Mouse (Mus musculus) left cerebral cortex, adult 9 months (tissue): ENCODE results near the gene Uox.

Experiments
- DNase-seq, 2 experiments: peaks; one replicate each; pipeline ENCODE4 v3.0.0; 2022; ENCODE audit warnings: low spot score in 2 of 2

Uox gene

DNA sequence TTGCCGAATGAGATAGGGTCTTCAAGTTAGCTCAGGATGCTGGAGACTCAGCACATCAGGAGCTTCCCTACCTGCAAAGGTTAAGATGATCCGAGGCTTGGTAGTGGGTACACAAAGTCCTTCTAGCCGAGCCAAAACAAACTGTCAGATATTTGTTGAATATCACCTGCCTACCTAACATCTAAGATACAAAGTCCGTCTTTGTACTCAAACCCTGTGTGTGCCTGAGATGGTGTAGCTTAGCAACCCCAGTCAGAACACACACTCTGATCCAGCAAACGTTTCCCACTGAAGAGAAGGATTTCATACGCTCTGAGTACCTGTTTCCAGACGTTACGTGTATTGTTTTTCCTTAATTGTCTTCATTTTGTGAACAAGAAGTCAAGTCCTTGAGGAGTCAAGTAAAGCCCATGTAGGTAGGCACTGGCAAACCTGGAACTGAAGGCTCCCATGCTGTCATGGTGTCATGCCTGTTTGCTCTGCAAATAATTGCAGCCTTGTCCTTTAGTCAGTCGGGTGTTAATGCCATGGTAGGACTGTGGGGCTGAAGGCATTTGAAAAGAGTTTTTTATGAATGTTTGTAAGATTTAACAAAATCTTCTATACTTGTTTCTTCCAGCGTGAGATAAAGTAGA is at the start of gene Uox:
TSS of gene Uox (plus strand) at position 279 of the 635 bp plus-strand sequence.
- DNase-seq = no peak

- peak; percentile 87 to 94 for DNase-seq
These were observed 49.2 kb upstream of the Uox start, which contains the start of gene Rpf1 for GRCm38 (mm10) chr3:146520798-146521651. Gene Rpf1, minus strand, starts transcription at chr3:146521429.

GRCm38 (mm10) chr3:146521652-146522020 is 48.6 kb upstream of the Uox start:
- DNase-seq = no peak

DNA sequence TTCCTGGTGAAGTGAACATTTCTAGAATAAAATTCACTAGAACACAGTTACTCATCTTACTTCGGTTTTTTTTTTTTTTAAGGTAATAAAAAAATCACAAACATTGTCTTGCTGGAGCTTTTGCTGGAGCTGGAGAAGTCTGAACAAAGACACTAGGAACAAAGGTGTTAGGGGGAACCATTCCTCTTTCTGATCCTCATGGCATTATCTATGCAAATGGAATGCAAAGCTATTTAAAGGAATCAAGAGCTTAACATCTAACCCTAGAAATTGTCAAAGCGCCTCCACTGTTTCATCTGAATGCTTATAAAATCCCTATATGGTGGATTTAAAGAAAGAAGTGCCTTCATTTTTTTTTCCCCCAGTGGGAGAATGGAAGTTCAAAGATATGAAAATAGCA is 41.9 kb upstream of the Uox start:
- DNase-seq = no peak

GRCm38 (mm10) chr3:146534986-146535385 is 35.2 kb upstream of the Uox start:
- DNase-seq = no peak

- DNase-seq = no peak
These were observed 29.5 kb upstream of the Uox start for GRCm38 (mm10) chr3:146540521-146541273.

DNA sequence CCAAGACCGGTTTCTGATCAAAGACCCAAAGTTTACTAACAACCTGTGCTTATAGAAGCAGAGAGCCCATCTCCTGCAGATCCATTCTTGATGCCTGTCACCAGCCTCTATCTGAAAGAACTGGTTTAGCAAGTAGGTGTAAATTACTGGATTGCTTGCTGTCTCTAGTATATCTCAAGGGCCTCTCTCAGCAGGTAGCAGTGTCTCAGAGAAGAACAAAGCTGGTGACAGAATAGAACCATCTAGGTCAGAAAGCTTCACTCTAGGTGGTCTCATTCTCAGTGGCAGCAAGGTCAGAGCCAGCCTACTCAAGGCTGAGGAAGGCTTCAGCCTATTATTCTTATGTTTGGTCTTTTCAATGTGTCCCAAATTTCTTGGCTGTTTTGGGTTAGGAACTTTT is 26.6 kb upstream of the Uox start:
- DNase-seq = no peak

DNA sequence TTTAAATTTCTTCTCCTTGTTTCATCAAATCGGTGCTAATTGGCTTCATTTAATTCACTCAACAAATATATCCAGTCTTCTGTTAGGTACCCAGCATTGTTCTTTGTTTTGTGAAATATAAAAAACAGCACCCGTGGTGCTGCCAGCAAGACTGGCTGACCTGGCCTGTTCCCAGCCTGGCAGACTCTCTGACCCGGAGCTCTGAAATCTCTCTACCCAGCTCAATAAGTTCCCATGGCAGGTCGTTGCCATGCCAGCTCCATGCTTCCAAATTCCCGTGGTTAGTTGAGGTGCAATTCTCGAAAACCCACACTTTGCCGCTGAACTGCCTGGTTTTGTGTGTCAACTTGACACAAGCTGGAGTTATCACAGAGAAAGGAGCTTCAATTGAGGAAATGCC is 15.4 kb upstream of the Uox start:
- no peak for DNase-seq

GRCm38 (mm10) chr3:146556567-146556966 is 13.7 kb upstream of the Uox start:
- DNase-seq = no peak

GRCm38 (mm10) chr3:146557507-146557906 is 12.7 kb upstream of the Uox start:
- peak in 1 of 2 experiments; percentile 11 for DNase-seq

DNA sequence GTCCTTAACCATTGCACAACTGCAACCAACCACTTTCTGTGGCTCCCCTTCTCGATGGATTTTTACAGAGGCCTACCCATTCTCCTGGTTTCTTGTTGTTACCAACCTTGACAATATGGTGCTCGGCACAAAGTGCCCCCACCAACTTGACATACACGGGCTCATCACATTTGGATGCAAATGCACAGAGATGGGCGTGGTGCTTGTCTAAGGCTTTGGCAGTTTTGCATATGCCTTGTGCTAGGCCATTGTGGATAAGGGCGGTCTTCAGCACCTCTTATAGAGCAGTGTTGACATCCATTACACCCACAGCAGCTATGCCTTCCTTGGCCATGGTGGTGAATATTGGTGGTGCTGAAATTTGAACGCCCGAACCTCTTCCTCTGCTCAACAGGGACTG is 7.3 kb upstream of the Uox start:
- no peak for DNase-seq

DNA sequence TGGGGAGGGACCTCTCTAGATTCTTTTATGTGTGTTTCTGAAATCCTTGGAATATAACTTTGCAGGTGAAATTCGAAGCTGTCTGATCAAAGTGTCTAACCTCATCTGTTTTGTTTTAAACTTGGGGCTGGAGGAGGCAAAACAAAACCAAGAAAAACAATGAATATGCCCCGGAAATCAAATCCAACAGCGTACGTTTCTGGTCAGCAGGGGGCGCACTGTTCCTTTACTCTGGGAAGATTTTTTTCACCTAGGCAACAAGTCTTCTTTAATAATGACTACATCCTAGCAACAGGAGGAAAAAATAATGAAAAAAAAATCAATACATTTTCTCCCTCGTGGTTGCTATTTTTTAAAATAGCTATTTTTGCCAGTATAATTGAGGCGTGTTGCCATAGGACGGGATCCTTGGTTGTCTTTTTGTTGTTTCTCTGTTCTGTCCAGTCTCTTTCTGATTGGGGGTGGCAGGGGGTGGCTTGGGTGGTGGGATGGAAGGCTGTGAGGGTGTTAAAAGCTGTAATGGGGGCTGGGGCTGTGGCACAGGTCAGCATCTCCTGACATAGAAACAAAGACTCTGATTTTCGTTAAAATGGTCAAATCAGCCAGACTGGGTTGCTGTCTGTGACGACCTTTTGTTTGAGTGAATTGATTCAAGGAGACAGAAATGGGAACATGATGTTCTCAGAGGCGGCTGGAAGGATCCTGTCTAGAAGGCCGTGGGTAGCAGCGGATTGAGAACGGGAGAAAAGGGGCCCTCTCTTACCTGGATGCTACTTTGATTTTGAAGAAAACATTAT is 5.8 kb upstream of the Uox start:
- DNase-seq = peak in 1 of 2 experiments; percentile 91

- DNase-seq = no peak
These were observed 5.2 kb upstream of the Uox start for GRCm38 (mm10) chr3:146565065-146565411.

- no peak for DNase-seq
These were observed 2.9 kb upstream of the Uox start for GRCm38 (mm10) chr3:146567366-146567765.

DNA sequence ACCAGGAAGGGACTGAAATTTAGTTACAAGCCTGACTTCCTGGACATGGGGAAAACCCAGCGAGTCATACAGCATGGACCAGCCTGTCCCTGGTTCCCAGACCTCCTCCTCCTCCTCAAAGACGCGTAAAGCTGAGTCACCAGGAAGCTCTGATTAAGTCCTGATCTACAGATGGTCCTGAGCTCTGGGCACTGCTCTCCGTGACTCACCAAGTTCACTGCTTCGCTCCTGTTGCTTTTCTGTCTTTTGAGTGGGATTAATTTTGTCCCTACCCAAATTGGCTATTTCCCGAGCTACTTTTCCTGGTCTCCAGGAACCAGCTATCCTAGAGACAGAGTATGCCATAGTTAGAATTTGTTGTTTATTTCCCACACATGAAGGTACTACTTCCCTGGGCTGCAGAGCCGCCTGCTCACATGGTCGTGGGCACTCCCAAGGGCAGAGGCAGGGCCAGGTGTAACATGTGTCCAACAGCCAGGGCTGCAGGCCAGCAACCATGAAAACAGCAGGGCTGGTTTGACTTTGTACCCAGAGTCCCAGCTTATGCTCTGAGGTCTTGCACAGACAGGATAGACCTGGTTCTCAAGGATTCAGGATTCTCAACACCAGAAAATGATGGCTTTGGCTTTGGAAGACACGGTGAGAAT is 2.2 kb upstream of the Uox start:
- peak in 1 of 2 experiments; percentile 43 for DNase-seq

DNA sequence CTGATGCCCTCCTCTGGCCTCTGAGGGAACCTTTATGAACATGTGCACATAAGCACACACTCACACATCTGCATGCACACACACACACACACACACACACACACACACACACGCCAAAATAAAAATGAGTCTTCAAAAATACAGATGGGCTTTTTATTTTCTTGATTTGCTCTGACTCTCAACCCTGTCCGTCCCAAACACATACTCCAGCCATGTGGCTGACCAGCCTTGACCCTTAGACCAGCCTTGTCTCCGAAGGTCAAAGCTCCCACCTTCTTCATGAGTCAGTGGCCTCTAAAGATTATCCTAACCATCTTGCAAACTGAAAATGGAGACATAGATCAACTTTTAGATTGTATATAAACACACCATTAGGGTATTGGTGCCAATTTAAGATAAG is 632 bp upstream of the Uox start:
- no peak for DNase-seq

- DNase-seq = no peak
These were observed 713 bp downstream of the Uox start for GRCm38 (mm10) chr3:146570939-146571338.

DNA sequence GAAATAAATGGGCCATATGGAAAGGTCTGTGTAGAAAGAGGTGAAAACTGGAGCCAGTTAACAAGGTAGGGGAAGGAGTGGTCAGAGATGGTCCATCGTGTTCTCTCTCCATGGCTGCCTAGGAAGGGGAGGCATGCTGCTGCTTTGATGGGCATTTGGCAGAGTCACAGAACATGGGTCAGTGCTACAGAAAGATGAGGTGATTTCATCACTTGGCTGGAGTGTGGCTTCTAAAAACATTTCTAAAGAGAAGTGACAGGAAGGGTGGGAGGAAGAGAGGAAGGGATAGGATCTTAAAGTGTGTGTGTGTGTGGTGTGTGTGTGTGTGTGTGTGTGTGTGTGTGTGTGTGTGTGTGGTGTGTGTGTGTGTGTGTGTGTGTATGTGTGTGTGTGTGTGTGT is 1.1 kb downstream of the Uox start:
- no peak for DNase-seq

GRCm38 (mm10) chr3:146577591-146577990 is 7.4 kb downstream of the Uox start:
- DNase-seq = no peak

GRCm38 (mm10) chr3:146580039-146580729 is 10.0 kb downstream of the Uox start:
- no peak for DNase-seq

DNA sequence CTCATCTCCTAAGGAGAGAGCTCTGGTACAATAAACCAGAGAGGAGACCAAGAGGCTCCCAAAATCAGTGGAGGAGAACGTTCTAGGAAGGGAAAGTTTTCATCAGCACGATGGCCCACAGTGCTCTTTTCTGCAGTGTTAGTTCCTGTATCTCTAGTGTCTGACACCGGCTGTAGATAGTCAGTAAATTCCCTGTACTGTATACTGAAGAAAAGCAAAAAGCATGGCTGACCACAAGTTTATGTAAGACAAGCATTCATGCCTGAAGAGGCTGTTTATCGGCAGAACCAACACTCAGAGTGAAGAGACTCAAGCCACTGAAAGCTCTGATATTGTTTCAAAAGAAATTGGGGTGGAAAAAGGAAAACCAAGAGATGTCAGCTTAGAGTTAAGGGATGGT is 13.3 kb downstream of the Uox start:
- no peak for DNase-seq
